Mouse (Mus musculus) myocyte (in vitro differentiated cells): Measurements from ENCODE around the gene Btrc. TPM values are rescaled to one million over a fixed set of nuclear protein-coding genes. Genes with fewer than 3 reads are reported as not detected.
A peak's percentile ranks its signal among the peaks of the same experiment; 100 is the strongest.
"Not testable (repeated sequence)": the region's sequence is repeated elsewhere in the genome, so short reads cannot be mapped to it uniquely, and the experiment has no call there.

Experiments
- H3K27me3 ChIP-seq: one replicate; pipeline ENCODE4 v1.6.1; 2011; ENCODE audit not compliant: control insufficient read depth, insufficient read depth, insufficient read length
- H3K36me3 ChIP-seq: one replicate; pipeline ENCODE4 v1.6.1; 2011; ENCODE audit not compliant: control insufficient read depth, insufficient read depth
- H3K4me2 ChIP-seq: one replicate; pipeline ENCODE4 v1.6.1; 2011; ENCODE audit warnings: low read depth, control low read depth
- H3K4me3 ChIP-seq: one replicate; pipeline ENCODE4 v1.5.1; 2011; ENCODE audit warnings: mild to moderate bottlenecking, control low read depth, moderate library complexity
- H3K79me2 ChIP-seq: one replicate; pipeline ENCODE4 v1.6.1; 2011; ENCODE audit not compliant: control insufficient read depth, insufficient read depth
- H3ac ChIP-seq: one replicate; pipeline ENCODE4 v1.6.1; 2011; ENCODE audit not compliant: control insufficient read depth, insufficient read length
- CEBPB ChIP-seq: IDR thresholded peaks from 2 replicates; pipeline ENCODE4 v1.6.1; 2011; ENCODE audit warnings: mild to moderate bottlenecking, moderate library complexity; ENCODE audit not compliant: poor library complexity, insufficient read depth, severe bottlenecking
- E2F4 ChIP-seq: IDR thresholded peaks from one replicate; pipeline ENCODE4 v1.6.1; 2011; ENCODE audit warnings: mild to moderate bottlenecking, control low read depth, moderate library complexity; ENCODE audit not compliant: insufficient read depth
- MAX ChIP-seq: IDR thresholded peaks from one replicate; pipeline ENCODE4 v1.6.1; 2011; ENCODE audit warnings: low read depth, mild to moderate bottlenecking, control low read depth
- MYOD1 ChIP-seq, 3 experiments: IDR thresholded peaks; one replicate each; pipeline ENCODE4 v1.6.1; 2011; ENCODE audit warnings: control low read depth in 2 of 3, low read depth in 2 of 3, mild to moderate bottlenecking in 2 of 3, moderate library complexity in 1 of 3; ENCODE audit not compliant: insufficient read length in 2 of 3, control insufficient read depth in 1 of 3
- MYOG ChIP-seq, 3 experiments: IDR thresholded peaks; one replicate each; pipeline ENCODE4 v1.6.1; 2011; ENCODE audit warnings: control low read depth in 2 of 3, low read depth in 2 of 3, mild to moderate bottlenecking in 2 of 3; ENCODE audit not compliant: insufficient read length in 2 of 3, control insufficient read depth in 1 of 3, insufficient read depth in 1 of 3
- POLR2A ChIP-seq: IDR thresholded peaks from one replicate; pipeline ENCODE4 v1.6.1; 2011; ENCODE audit warnings: low read depth, mild to moderate bottlenecking, control low read depth, moderate library complexity; ENCODE audit not compliant: insufficient read length
- POLR2AphosphoS2 ChIP-seq: IDR thresholded peaks from one replicate; pipeline ENCODE4 v1.6.1; 2011; ENCODE audit warnings: low read depth, control low read depth; ENCODE audit not compliant: insufficient read length
- REST ChIP-seq: IDR thresholded peaks from one replicate; pipeline ENCODE4 v1.6.1; 2011; ENCODE audit warnings: mild to moderate bottlenecking, control low read depth, moderate library complexity; ENCODE audit not compliant: insufficient read depth, insufficient read length
- SRF ChIP-seq: IDR thresholded peaks from one replicate; pipeline ENCODE4 v1.6.1; 2011; ENCODE audit warnings: low read depth; ENCODE audit not compliant: control insufficient read depth, insufficient read length
- TCF12 ChIP-seq: IDR thresholded peaks from one replicate; pipeline ENCODE4 v1.6.1; 2011; ENCODE audit warnings: mild to moderate bottlenecking, control low read depth; ENCODE audit not compliant: poor library complexity, insufficient read depth, severe bottlenecking
- TCF3 ChIP-seq: IDR thresholded peaks from one replicate; pipeline ENCODE4 v1.6.1; 2011; ENCODE audit warnings: low read depth, control low read depth; ENCODE audit not compliant: insufficient read length
- USF1 ChIP-seq: IDR thresholded peaks from one replicate; pipeline ENCODE4 v1.6.1; 2011; ENCODE audit warnings: low read depth, mild to moderate bottlenecking, control low read depth, moderate library complexity
- polyA plus RNA-seq: library from polyadenylated mRNA; unstranded; fragments of >200 nt; fragmentation: generic; extraction: Trizol; gene quantifications from one replicate; pipeline ENCODE4 v1.2.1, GENCODE M21; 2012; ENCODE audit warnings: missing spikeins

Gene Btrc
- polyA plus RNA-seq, 1 experiment: 17.0 TPM

DNA sequence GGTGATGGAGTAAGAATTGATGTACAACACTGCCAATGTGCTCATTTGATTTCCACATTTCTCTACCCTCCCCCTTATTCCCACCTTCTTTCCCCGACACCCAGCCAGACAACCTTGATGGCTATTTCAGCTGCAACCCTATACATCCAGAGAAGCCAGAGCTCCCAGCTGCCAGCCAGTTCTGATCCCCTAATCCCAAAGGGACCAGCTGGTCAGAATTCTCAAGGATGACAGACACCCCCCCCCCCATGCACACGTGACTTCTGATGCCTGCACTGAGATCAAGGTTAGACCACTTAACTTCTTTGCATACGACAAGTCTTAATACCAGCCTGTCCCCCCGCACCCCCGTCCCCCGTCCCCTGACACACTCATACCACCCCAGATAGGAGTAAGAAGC lies 26.8 kb upstream of the Btrc start:
- TF ChIP-seq USF1 (peak; percentile 56), MYOG (IDR thresholded peaks at IDR 0.05; ENCODE audit: control insufficient read depth in 1 of 3, insufficient read depth in 1 of 3, insufficient read length in 2 of 3, low read depth in 2 of 3) (no peak)
- peaks cover 12% of the 10 kb centered on the region for H3K27me3 ChIP-seq
- H3K79me2 ChIP-seq: no peaks in the 10 kb centered on the region
- H3ac ChIP-seq: no peak overlapping the region
- no peak overlapping the region for H3K4me2 ChIP-seq
- no peaks in the 10 kb centered on the region for H3K36me3 ChIP-seq
- no peak overlapping the region for H3K4me3 ChIP-seq

DNA sequence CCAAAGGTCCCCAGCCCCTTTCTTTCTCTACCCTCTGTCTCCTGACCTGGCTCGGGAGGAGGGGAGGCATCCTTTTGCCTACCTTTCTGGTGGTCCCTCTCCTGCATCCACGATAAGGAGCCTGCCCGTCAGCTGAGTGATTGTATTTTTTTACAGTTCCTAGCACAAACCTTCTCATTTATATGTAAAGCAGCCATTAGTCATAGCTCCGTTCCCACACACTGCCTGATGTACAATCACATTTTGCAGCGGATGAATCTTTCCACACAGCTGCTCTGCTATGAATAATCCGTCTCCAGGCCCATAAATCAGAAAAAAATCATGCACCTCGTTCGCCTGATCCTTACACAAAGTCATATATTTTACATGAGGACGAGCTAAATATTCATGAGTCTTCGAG lies 25.4 kb upstream of the Btrc start:
- no peak for TF ChIP-seq MYOD1 (IDR thresholded peaks at IDR 0.05; ENCODE audit: control insufficient read depth in 1 of 3, insufficient read length in 2 of 3, low read depth in 2 of 3)
- TF ChIP-seq REST: no peak
- TF ChIP-seq MAX: no peak
- no peak for TF ChIP-seq MYOG (IDR thresholded peaks at IDR 0.05; ENCODE audit: control insufficient read depth in 1 of 3, insufficient read depth in 1 of 3, insufficient read length in 2 of 3, low read depth in 2 of 3)
- no peak for TF ChIP-seq POLR2A
- TF ChIP-seq USF1: no peak
- no peak for TF ChIP-seq CEBPB
- peaks cover 13% of the 10 kb centered on the region for H3K27me3 ChIP-seq
- no peaks in the 10 kb centered on the region for H3K79me2 ChIP-seq
- no peaks in the 10 kb centered on the region for H3K36me3 ChIP-seq
- H3K4me3 ChIP-seq: no peak overlapping the region
- H3K4me2 ChIP-seq: peak overlapping the region; percentile 32
- no peak overlapping the region for H3ac ChIP-seq

DNA sequence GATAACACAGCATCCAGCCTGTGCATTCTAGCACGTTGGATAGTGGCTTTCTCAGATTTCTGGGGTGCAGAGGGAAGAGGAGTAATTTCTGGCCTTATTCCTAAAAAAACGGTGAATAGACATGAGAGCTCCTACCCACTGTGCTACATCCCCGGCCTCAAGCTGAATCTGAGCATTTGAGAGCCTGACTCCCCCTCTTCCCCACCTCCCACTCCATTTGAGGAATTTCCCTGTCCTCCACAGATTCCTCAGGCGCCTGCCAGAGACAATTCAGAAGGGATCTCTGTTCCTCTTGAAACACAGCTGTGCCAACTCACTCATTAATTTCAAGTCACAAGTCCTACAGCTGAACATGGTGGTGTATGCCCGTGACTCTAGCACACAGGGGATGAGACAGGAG lies 19.6 kb upstream of the Btrc start:
- Histone ChIP-seq H3K79me2 (no peaks in the 10 kb centered on the region), H3K27me3 (peaks cover 18% of the 10 kb centered on the region)

DNA sequence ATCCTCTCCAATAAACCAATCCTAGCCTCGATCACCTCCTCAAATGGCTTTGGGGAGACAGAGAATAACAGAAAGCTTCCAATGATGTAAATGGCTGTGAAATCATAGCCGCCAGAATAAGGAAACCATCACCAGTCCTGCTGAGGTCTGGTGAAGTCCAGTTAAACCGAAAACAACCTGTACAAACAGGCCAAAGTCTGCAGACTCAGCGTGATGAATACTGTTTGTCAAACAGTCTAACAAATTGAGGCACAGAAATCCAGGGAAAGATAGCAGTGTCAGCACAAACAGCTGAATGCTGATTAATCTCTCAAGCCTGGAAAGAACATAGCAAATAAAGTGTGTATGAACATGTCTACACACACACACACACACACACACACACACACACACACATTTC lies 15.3 kb upstream of the Btrc start:
- no peaks in the 10 kb centered on the region for H3K36me3 ChIP-seq
- no peak overlapping the region for H3K4me3 ChIP-seq
- no peak overlapping the region for H3K4me2 ChIP-seq
- H3K27me3 ChIP-seq: peaks cover 18% of the 10 kb centered on the region
- no peaks in the 10 kb centered on the region for H3K79me2 ChIP-seq
- no peak overlapping the region for H3ac ChIP-seq
- no peak for TF ChIP-seq MYOD1 (IDR thresholded peaks at IDR 0.05; ENCODE audit: control insufficient read depth in 1 of 3, insufficient read length in 2 of 3, low read depth in 2 of 3)
- no peak for TF ChIP-seq POLR2AphosphoS2
- no peak for TF ChIP-seq USF1
- no peak for TF ChIP-seq MYOG (IDR thresholded peaks at IDR 0.05; ENCODE audit: control insufficient read depth in 1 of 3, insufficient read depth in 1 of 3, insufficient read length in 2 of 3, low read depth in 2 of 3)
- no peak for TF ChIP-seq REST
- no peak for TF ChIP-seq SRF
- no peak for TF ChIP-seq E2F4
- TF ChIP-seq TCF12: no peak
- TF ChIP-seq TCF3: no peak
- TF ChIP-seq CEBPB: no peak
- TF ChIP-seq POLR2A: no peak
- no peak for TF ChIP-seq MAX

More for the DNA sequence above, 19.6 kb upstream of the Btrc start:
- Histone ChIP-seq H3ac (no peak overlapping the region), H3K4me3 (no peak overlapping the region), H3K4me2 (no peak overlapping the region), H3K36me3 (no peaks in the 10 kb centered on the region)
- TF ChIP-seq TCF3 (no peak), SRF (no peak), POLR2AphosphoS2 (no peak), POLR2A (no peak), E2F4 (no peak), MYOD1 (IDR thresholded peaks at IDR 0.05; ENCODE audit: control insufficient read depth in 1 of 3, insufficient read length in 2 of 3, low read depth in 2 of 3) (no peak)

DNA sequence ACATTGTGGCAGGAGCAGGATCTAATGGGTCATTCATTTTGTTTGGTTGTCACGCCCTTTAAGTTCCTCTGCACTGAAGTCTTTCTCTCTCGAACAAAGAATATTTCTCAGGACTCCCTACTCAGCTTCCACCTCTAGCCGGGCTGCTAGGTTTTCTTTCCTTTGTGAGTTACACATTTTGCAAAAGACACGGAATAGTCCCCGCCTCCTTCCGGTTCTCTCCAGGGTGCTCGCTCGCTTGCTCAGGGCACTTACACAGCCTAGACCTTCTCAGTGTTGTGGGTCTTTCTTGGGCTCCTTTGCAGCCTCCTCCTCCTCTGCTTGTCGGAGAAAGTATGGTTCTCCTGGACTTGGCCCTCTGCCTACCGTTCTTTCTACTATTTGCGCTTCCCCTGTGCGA lies 13.1 kb upstream of the Btrc start:
- H3ac ChIP-seq: no peak overlapping the region
- TF ChIP-seq TCF3: no peak
- no peak for TF ChIP-seq REST
- no peak for TF ChIP-seq TCF12
- no peak for TF ChIP-seq POLR2AphosphoS2
- TF ChIP-seq E2F4: no peak
- no peak for TF ChIP-seq MYOG (IDR thresholded peaks at IDR 0.05; ENCODE audit: control insufficient read depth in 1 of 3, insufficient read depth in 1 of 3, insufficient read length in 2 of 3, low read depth in 2 of 3)
- TF ChIP-seq MAX: no peak
- no peak for TF ChIP-seq SRF
- TF ChIP-seq MYOD1 (IDR thresholded peaks at IDR 0.05; ENCODE audit: control insufficient read depth in 1 of 3, insufficient read length in 2 of 3, low read depth in 2 of 3): no peak
- TF ChIP-seq POLR2A: no peak
- H3K4me2 ChIP-seq: no peak overlapping the region
- no peaks in the 10 kb centered on the region for H3K79me2 ChIP-seq
- H3K27me3 ChIP-seq: peaks cover 23% of the 10 kb centered on the region
- H3K36me3 ChIP-seq: no peaks in the 10 kb centered on the region
- no peak overlapping the region for H3K4me3 ChIP-seq

DNA sequence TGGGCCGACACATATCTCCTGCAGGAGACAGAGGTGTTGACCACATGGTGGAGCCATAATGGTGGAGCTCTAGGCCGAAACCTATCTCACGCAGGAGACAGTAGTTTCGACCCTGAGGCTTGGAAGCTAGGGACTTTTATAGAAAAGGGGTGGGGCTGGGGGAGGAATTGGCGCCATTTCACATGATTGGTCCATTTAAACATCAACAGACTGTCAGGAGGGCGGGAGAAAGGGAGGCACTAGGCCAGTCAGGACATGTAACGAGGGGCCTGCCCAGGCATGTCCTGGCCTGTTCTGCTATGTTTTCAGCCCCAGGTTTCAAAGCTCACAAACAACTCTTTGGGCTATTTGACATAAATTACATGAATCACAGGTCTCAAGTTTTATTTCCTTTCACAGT lies 10.8 kb upstream of the Btrc start:
- not testable (repeated sequence) for H3K36me3 ChIP-seq, H3K79me2 ChIP-seq, H3K4me2 ChIP-seq, H3K4me3 ChIP-seq, H3ac ChIP-seq
- peaks cover 18% of the 10 kb centered on the region for H3K27me3 ChIP-seq
